Mouse (Mus musculus): ENCODE measurements around the gene Gm5936. TPM values are rescaled to one million over a fixed set of nuclear protein-coding genes. Genes with fewer than 3 reads are reported as not detected.
"Not testable (repeated sequence)": the region's sequence is repeated elsewhere in the genome, so short reads cannot be mapped to it uniquely, and the experiment has no call there.

Gene Gm5936
- under 1 TPM; 0.25 to 0.33 TPM for total RNA-seq (2021)

DNA sequence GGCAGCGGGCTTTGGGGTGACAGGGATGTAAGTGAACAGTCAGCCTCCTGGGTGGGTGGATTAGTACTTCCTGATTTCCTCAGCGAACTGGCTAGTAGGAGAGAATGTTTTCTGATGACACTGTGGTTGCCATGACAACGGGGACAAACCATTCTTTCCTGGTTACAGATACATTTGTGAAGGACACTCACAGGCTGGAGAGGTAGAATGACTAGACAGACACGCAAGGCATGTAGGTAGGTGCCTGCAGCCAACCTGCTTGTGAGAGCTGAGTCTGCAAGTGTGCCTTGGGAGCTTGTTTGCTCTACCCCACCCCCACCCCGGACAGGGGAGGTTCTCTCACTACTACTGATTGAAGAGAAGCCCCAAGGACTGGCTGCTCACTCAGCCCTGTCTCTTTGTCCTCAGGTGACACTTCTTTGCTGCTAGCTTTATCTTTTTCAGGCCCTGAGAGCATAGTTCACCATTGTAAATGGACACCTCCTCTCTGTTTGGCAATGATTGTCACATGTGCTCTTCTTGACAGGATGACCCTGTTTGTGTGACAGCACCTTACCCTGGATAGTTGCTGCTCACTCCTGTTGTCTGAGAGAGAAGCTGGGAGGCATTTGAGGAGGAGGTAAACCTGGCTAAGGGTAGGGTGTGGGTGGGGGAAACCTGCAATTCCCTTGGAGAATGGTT lies at the start of gene Gm5936:
Gm5936 (plus strand) TSS at position 355 of the 681 bp plus-strand sequence.
- peak in 1 of 2 experiments; percentile 3 for DNase-seq (ENCODE audit: extremely low spot score in 1 of 2, low spot score in 1 of 2)

DNA sequence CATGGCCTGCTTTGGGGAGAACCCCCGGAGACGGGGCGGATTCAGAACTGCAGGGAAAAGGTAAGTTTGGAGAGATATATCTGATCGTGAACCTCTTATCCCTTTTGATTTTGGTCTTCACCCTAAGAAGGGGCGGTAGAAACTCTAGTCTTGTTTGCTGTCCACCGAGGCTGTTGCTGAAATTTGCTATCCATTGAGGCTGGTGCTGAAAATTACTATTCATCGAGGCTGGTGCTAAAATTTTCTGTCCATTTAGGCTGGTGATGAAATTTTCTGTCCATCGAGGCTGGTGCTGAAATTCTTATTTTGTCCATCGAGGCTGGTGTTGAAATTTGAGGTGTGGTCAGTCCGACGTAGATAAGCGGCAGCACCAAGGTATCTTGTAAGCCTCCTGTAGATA lies 19.1 kb downstream of the Gm5936 start:
- DNase-seq (ENCODE audit: extremely low spot score in 1 of 2, low spot score in 1 of 2), result not testable (repeated sequence)

DNA sequence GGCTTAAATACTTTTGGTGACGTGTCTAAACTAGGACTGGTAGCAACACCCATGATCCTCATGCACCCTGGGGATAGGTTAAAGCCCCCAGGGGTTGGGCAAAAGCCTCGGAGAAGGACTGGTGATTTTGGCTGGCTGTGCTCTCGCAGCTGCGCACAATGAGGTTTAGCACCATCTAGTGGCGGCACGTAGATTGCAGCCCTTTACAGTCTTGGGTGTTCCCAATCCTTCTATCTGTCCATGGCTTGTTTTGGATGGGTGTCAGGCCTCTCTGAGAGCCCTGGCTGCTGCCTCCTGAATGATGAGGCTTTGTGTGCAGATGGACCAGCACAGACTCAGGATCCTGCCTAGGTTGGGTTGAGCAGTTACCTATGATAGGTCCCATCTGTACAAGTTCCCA lies 43.1 kb downstream of the Gm5936 start:
- peak in 1 of 2 experiments; percentile 15 for DNase-seq (ENCODE audit: extremely low spot score in 1 of 2, low spot score in 1 of 2)

Other genes starting within 250 kb of the Gm5936 start
- not detected for gene Olfr1325, start 244.5 kb upstream of the Gm5936 start, total RNA-seq (2021)
- gene Gm5640, start 191.6 kb upstream of the Gm5936 start, total RNA-seq (2021), result under 1 TPM; 0.80 to 0.84 TPM
- gene Gm6890, start 96.3 kb upstream of the Gm5936 start, total RNA-seq (2021), result not detected
- 1 to 10 TPM; 1.9 to 2.2 TPM for gene Gab3, start 248.3 kb downstream of the Gm5936 start, total RNA-seq (2021)